Mouse (Mus musculus) stomach, postnatal 0 days (tissue): Measurements from ENCODE around the gene Cdc20. TPM values are rescaled to one million over a fixed set of nuclear protein-coding genes. Genes with fewer than 3 reads are reported as not detected.

Source experiments
- ATAC-seq: fragments of 200-750 bp; cut with Nextera tagmentation; 2 replicates; pipeline ENCODE4 v1.8.0; 2017; ENCODE audit not compliant: low FRiP score, low TSS enrichment
- DNase-seq: peaks from one replicate; pipeline ENCODE4 v3.0.0-alpha.2; 2016; ENCODE audit warnings: low spot score
- H3K27ac ChIP-seq: fragments of 300-500 bp; sonication (generic); replicated peaks from 2 replicates; pipeline ENCODE4 v1.5.1; 2014; ENCODE audit warnings: mild to moderate bottlenecking, control low read depth
- H3K27me3 ChIP-seq: fragments of 300-500 bp; sonication (generic); 2 replicates; pipeline ENCODE4 v1.6.1; 2014; ENCODE audit warnings: low read length; ENCODE audit not compliant: control insufficient read depth, insufficient read depth
- H3K36me3 ChIP-seq: fragments of 300-500 bp; sonication (generic); 2 replicates; pipeline ENCODE4 v1.6.1; 2014; ENCODE audit warnings: low read length, mixed read lengths; ENCODE audit not compliant: control insufficient read depth, insufficient read depth
- H3K4me1 ChIP-seq: fragments of 300-500 bp; sonication (generic); replicated peaks from 2 replicates; pipeline ENCODE4 v1.6.1; 2014; ENCODE audit warnings: antibody characterized with exemption; ENCODE audit not compliant: control insufficient read depth, insufficient read depth
- H3K4me2 ChIP-seq: fragments of 300-500 bp; sonication (generic); replicated peaks from 2 replicates; pipeline ENCODE4 v1.6.1; 2014; ENCODE audit warnings: low read depth, mild to moderate bottlenecking, control low read depth, moderate library complexity
- H3K4me3 ChIP-seq: fragments of 300-500 bp; sonication (generic); 2 replicates; pipeline ENCODE4 v1.5.1; 2014; ENCODE audit warnings: low read depth, low read length, control low read depth
- H3K9ac ChIP-seq: fragments of 300-500 bp; sonication (generic); 2 replicates; pipeline ENCODE4 v1.6.1; 2014; ENCODE audit warnings: mild to moderate bottlenecking, low read length, control low read depth, mixed read lengths
- H3K9me3 ChIP-seq: fragments of 300-500 bp; sonication (generic); 2 replicates; pipeline ENCODE4 v1.6.1; 2016; ENCODE audit warnings: low read length; ENCODE audit not compliant: control insufficient read depth
- CTCF ChIP-seq: IDR thresholded peaks from 2 replicates; pipeline ENCODE4 v1.5.1; 2016; ENCODE audit warnings: antibody characterized with exemption, low read depth, mild to moderate bottlenecking, moderate library complexity
- EP300 ChIP-seq: optimal IDR thresholded peaks from 2 replicates; pipeline ENCODE3; 2016; ENCODE audit warnings: antibody characterized with exemption
- WGBS: fragments of 180-500 bp; shearing (Covaris S2); extraction: QIAGEN DNeasy Blood & Tissue Kit; methylation state at CpG from one replicate; pipeline ENCODE4 v1.1.7; 2014; 5-methylcytosine and 5-hydroxymethylcytosine counted together
- polyA plus RNA-seq: library from polyadenylated mRNA; unstranded; fragments of >200 nt; fragmentation: Nextera tagmentation; extraction: Ambion mirVana; gene quantifications from 2 replicates; pipeline ENCODE4 v1.2.1, GENCODE M21; 2015

Gene Cdc20
- polyA plus RNA-seq, 1 experiment from 2014 or later = 67.3 TPM

DNA sequence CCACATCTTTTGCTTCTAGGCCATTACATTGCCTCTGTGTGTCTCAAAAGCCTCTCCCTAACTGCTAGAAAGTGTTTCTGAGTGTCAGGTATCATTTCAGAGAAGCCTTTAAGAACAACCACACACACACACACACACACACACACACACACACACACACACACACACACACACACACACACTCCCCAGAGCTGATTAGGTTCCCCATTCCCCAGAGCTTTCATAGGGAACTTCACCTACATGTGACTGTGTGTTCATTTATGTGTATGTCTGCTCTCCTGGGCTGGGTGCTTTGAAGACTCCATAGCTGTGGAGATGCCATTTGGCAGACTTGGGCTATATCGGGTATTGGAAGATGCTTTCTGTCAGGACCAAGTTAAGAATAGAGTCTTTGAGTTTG, 11.8 kb downstream of the Cdc20 start:
- Histone ChIP-seq H3K4me1 (peaks cover 4% of the 10 kb centered on the region), H3K36me3 (peaks cover under 1% of the 10 kb centered on the region; the same call in 1 of the 2 replicates), H3K4me2 (no peak overlapping the region), H3K27me3 (no peaks in the 10 kb centered on the region), H3K4me3 (no peak overlapping the region), H3K9me3 (no peaks in the 10 kb centered on the region), H3K9ac (no peak overlapping the region), H3K27ac (no peak overlapping the region)
- DNase-seq (no peak), ATAC-seq (no peak)
- TF ChIP-seq CTCF (no peak), EP300 (no peak)
- WGBS = 92% methylated on average over 1 of the region's 1 CpGs

DNA sequence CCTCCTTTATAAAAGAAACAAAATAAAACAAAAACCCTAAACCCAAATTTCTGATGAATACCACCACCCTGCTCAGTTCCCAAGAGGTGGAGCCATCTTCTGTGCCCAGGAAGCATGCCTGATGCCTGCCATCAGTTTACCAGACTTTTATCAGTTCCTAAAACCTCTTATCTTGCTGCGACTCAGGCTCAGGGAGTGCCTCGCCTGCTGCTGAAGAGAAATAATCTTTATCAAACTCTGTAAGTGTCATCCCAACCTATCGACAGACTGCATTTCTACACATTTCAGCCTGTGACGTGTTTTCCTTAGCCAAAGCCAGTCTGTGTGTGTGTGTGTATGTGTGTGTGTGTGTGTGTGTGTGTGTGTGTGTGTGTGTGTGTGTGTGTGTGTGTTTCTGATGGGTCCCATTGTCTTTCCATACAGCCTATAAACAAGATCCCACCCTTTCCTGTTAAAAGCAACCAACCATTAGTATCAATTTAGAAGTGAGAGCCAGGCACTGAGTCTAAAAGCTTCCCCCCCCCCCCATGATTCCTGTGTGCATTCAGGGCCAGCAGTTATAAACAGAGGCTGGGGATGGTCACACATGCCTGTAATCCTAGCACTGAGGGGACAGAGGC, 12.5 kb downstream of the Cdc20 start:
- no peaks in the 10 kb centered on the region for H3K27me3 ChIP-seq
- TF ChIP-seq EP300 (no peak), CTCF (no peak)

GRCm38 (mm10) chr4:118421384-118421783, 15.8 kb downstream of the Cdc20 start:
- peaks cover 4% of the 10 kb centered on the region for H3K36me3 ChIP-seq
- DNase-seq (no peak), ATAC-seq (no peak)
- H3K27me3 ChIP-seq = no peaks in the 10 kb centered on the region
- no peak overlapping the region for H3K9ac ChIP-seq
- H3K27ac ChIP-seq = no peak overlapping the region
- H3K9me3 ChIP-seq = no peaks in the 10 kb centered on the region
- 95% methylated on average over 2 of the region's 3 CpGs for WGBS
- no peak overlapping the region for H3K4me3 ChIP-seq
- H3K4me1 ChIP-seq = no peaks in the 10 kb centered on the region
- TF ChIP-seq CTCF (no peak), EP300 (no peak)
- no peak overlapping the region for H3K4me2 ChIP-seq

More for the DNA sequence above, 12.5 kb downstream of the Cdc20 start:
- H3K9me3 ChIP-seq = no peaks in the 10 kb centered on the region
- H3K4me1 ChIP-seq = no peaks in the 10 kb centered on the region; the same call in 1 of the 2 replicates
- no peak overlapping the region for H3K4me2 ChIP-seq
- no peak overlapping the region for H3K4me3 ChIP-seq
- H3K9ac ChIP-seq = no peak overlapping the region
- ATAC-seq (no peak), DNase-seq (no peak)
- no peak overlapping the region for H3K27ac ChIP-seq
- H3K36me3 ChIP-seq = peaks cover 2% of the 10 kb centered on the region; the same call in 1 of the 2 replicates
- WGBS = 71% methylated on average over 4 of the region's 4 CpGs

GRCm38 (mm10) chr4:118417112-118417797, 19.9 kb downstream of the Cdc20 start:
- WGBS = 84% methylated on average over 13 of the region's 13 CpGs
- H3K27me3 ChIP-seq = no peaks in the 10 kb centered on the region
- no peak overlapping the region for H3K4me2 ChIP-seq
- no peak overlapping the region for H3K4me3 ChIP-seq
- no peaks in the 10 kb centered on the region for H3K4me1 ChIP-seq
- H3K36me3 ChIP-seq = peaks cover 22% of the 10 kb centered on the region
- no peak for DNase-seq
- H3K9me3 ChIP-seq = no peaks in the 10 kb centered on the region
- no peak overlapping the region for H3K9ac ChIP-seq
- no peak for ATAC-seq
- no peak overlapping the region for H3K27ac ChIP-seq
- no peak for TF ChIP-seq EP300
- no peak for TF ChIP-seq CTCF

DNA sequence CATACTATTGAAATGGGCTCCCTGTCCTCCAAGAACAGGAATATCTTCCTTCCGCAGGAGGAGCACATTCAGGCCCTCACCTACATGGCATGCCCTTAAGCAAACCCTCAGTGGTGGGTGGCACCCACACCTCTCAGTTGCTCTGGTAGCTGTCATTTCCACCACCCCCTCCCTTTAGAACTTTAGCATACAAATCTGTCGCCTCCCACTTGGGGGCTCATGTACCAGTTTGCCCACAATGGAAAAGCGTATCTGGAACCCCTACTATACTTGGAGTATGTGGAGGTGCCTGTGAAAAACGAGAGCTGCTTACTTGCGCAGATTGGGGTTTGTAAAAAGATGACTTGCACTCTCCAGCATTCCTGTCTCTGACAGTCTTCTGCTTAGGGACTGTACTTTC, 20.8 kb downstream of the Cdc20 start:
- Histone ChIP-seq H3K4me1 (no peaks in the 10 kb centered on the region), H3K27ac (no peak overlapping the region), H3K4me3 (no peak overlapping the region), H3K4me2 (no peak overlapping the region), H3K36me3 (peaks cover 25% of the 10 kb centered on the region), H3K9ac (no peak overlapping the region), H3K9me3 (no peaks in the 10 kb centered on the region), H3K27me3 (no peaks in the 10 kb centered on the region)
- no peak for ATAC-seq
- TF ChIP-seq EP300 (no peak), CTCF (no peak)
- DNase-seq = no peak
- 91% methylated on average over 5 of the region's 5 CpGs for WGBS

DNA sequence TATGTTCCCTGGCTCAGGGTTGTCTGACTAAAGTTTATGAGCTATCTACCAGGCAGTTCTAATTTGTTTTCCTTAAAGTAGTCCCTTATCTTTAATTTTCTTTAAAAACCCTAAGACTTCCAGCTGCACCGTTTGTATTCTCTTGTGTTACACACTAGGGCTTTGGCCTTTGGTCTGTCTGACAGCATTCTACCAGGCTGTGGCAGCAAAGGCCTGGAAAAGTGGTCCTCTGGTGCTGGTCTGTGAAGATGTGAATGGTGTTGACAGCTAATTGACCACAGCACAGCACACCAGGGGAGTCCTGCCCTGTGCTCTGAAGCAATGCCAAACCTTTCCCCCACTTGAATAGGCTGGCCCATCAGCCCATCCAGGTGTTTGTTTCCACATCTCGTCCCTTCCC, 21.4 kb downstream of the Cdc20 start:
- Histone ChIP-seq H3K9ac (no peak overlapping the region), H3K4me1 (no peaks in the 10 kb centered on the region), H3K27ac (no peak overlapping the region), H3K9me3 (no peaks in the 10 kb centered on the region), H3K4me3 (no peak overlapping the region), H3K27me3 (no peaks in the 10 kb centered on the region), H3K4me2 (no peak overlapping the region), H3K36me3 (peaks cover 25% of the 10 kb centered on the region)
- ATAC-seq (peak; percentile 31; the same call in 1 of the 2 replicates), DNase-seq (no peak)
- TF ChIP-seq CTCF (peak; percentile 28; the same call in 1 of the 2 replicates), EP300 (no peak)
- WGBS = 72% methylated on average over 2 of the region's 2 CpGs
